Mouse (Mus musculus): ENCODE results near the gene Fbxo42. TPM values are rescaled to one million over a fixed set of nuclear protein-coding genes. Genes with fewer than 3 reads are reported as not detected.

Gene Fbxo42
- polyA plus RNA-seq, 1 experiment, result 10.9 TPM

DNA sequence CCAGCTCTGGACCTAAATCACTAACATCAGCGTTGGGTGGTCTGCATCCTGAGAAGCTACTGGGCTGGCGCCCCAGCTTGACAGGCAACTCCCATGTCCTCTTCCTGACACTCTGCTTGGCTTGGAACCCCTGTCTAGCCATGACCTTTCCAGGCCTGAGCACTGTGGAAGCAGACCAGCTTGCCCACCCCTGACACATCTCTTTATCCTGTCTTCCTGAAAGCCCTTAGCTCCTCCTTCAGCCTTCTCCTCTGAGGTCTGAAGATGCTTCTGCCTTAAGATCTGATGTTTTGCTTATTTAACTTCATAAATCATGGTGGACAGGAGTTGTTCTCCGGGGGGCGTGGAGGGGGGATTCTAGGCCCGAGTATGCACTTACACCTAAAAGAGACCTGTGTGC lies 95.9 kb downstream of the Fbxo42 start:
- WGBS, result 54% methylated on average over 5 of the region's 5 CpGs

DNA sequence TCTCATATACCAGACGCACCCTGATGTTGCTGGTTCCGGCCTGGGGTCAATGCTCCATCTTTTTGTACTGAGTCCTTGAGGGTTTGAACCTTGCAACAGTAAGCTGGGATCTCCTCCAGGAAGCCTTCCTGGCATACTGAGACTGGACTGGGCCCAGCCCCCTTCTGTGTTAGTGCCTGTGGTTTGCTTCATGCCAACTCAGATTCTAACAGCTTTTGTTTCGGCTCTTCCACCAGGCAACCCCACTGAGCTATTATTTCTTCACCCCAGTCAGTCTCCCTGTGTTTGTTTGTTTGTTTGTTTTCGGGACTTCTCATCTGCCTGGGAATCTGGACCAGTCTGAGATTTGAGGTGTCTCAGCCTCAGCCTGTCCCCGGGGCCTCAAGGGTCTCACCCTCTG lies 96.7 kb downstream of the Fbxo42 start:
- DNase-seq (ENCODE audit: low read depth, low spot score), result no peak
- WGBS, result 57% methylated on average over 5 of the region's 5 CpGs

More for the DNA sequence above, 95.9 kb downstream of the Fbxo42 start:
- DNase-seq (ENCODE audit: low read depth, low spot score), result no peak

DNA sequence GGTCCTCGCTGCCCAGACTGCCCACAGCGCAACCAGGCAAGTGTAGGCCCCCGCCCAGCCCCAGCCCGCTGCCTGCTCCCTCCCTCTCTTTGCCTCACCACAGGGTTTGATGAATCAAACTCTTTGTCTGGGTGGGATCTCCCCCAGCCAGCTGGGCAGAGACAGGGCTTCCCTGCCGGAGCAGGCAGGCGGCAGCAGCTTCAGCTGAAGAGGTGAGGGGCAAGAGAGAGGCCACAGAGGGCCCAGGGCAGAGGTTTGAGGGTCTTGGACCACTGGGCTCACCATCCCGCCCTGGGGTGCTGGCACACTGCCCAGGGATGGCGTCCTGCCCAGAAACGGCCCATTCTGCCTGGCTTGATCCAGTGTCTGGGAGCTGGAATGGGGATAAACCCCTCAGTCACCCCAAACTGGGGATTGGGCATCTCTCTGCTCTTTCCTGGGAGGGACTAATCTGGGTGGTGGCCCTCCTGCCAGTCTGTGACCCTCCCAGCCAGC lies 97.3 kb downstream of the Fbxo42 start:
- 30% methylated on average over 9 of the region's 9 CpGs for WGBS
- no peak for DNase-seq (ENCODE audit: low read depth, low spot score)

DNA sequence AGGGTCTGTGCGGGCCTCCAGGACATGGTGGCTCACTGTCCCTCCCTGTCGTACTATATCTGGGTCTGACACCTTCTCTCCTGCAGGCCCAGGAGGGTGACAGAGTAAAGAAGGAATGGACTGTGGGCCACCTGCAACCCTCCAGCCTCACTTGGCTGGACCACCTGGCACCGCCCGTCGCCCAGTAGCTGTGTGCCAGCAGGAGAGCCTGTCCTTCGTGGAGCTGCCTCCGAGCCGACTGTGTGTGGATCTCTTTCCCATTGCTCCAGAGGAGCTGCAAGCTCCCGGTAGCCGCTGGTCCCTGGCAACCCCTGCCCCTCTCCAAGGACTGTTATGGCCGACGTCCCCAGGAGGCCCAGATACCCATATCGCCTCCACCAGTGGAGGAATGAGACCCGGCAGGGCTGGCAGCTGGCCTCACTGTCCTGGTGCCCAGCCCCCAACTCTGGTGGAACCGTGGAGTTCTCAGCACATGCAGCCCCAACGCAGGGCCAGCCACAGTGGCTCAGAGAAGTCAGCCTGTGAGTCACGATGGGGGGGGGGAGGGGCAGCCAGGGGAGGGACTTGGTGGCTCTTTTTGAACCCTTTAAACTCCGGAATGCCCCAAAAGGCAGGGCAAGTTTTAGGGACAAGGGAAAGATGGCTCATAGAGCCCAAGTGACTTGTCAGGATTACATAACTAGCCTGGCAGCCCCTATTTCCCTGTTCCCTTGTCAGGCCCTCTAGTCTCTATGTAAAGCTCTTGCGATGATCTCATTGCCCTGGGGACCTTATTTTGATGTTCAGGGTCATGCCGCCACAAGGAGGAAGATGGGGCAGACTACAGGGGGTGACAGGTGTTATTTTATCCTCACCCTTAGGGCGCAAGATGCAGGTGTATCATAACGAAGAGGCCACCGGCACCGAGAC lies 98.6 kb downstream of the Fbxo42 start:
- DNase-seq (ENCODE audit: low read depth, low spot score), result no peak

DNA sequence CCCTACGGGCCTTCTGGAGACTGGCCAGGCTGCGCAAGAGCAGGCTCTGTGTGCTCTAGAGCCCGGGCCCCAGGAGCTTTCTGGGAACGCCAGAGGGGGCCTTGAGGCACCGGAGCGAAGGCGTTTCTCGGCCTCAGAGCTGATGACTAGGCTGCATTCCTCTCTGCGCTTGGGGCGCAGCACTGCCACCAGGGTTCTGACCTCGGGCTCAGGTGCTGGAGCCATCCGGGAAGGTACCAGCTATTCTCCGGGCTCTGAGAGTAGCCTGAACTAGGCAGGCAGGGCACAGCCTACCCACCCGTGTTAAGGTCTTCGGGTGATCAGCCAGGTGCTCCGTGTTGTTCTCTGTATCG lies 99.3 kb downstream of the Fbxo42 start:
- 68% methylated on average over 17 of the region's 17 CpGs for WGBS
- DNase-seq (ENCODE audit: low read depth, low spot score), result no peak

More for the DNA sequence above, 98.6 kb downstream of the Fbxo42 start:
- 69% methylated on average over 24 of the region's 24 CpGs for WGBS

GRCm38 (mm10) chr4:141247776-141248613 lies 100.3 kb downstream of the Fbxo42 start:
- WGBS, result 5% methylated on average over 60 of the region's 60 CpGs
- DNase-seq (ENCODE audit: low read depth, low spot score), result no peak

DNA sequence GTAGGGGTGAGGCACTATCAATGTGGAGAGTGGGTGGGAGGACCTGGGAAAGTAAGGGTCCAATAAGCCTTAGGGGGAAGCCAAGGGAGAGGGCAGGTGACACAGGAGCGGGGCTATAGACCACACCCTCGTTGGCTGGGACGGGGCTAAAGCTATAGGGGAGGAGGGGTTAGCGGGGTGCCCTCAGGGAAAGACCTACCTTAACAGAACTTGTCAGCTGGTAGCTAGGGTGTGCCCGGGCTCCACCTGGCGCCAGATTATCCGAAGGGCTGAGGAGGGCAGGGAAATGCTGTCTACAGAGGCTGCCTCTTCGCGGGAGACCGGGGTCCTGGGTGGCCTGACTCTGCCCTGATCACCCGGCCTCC lies 100.9 kb downstream of the Fbxo42 start:
- DNase-seq (ENCODE audit: low read depth, low spot score), result no peak

GRCm38 (mm10) chr4:141249383-141249782 lies 101.7 kb downstream of the Fbxo42 start:
- WGBS, result 88% methylated on average over 11 of the region's 11 CpGs
- no peak for DNase-seq (ENCODE audit: low read depth, low spot score)

More for the DNA sequence above, 100.9 kb downstream of the Fbxo42 start:
- 45% methylated on average over 11 of the region's 11 CpGs for WGBS

GRCm38 (mm10) chr4:141251071-141251470 lies 103.4 kb downstream of the Fbxo42 start:
- WGBS, result 91% methylated on average over 8 of the region's 8 CpGs
- DNase-seq (ENCODE audit: low read depth, low spot score), result no peak

DNA sequence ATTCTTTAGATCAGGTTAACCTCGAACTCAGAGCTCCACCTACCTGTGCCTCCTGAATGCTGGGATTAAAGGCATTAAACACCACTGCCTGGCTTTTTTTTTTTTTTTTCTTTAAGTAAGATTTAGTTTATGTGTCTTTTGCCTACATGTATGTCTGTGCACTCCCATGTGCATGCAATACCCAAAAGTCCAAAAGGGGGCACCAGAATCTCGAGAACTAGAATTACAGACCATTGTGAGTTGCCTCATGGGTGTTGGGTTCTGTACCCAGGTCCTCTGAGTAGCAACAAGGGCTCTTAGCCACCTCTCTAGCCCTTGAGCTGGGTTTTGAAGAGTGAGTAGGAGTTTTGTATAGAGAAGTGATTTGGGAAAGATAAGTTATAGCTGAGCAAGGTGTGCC lies 104.9 kb downstream of the Fbxo42 start:
- WGBS, result 65% methylated on average over 2 of the region's 2 CpGs

More for the DNA sequence above, 104.9 kb downstream of the Fbxo42 start:
- no peak for DNase-seq (ENCODE audit: low read depth, low spot score)

Other genes with a start within 250 kb of the Fbxo42 start
- gene Padi2, start 241.6 kb upstream of the Fbxo42 start, polyA plus RNA-seq (2012; rRNA removed), result 2.1 and 2.4 TPM in 2 replicates
- gene Sdhb, start 186.7 kb upstream of the Fbxo42 start, polyA plus RNA-seq (2012; rRNA removed), result 328 and 371 TPM in 2 replicates
- gene Atp13a2, start 161.0 kb upstream of the Fbxo42 start, polyA plus RNA-seq (2012; rRNA removed), result 31.7 and 40.0 TPM in 2 replicates
- gene Mfap2, start 137.5 kb upstream of the Fbxo42 start, polyA plus RNA-seq (2012; rRNA removed), result 10.4 and 10.6 TPM in 2 replicates
- 4.3 and 5.5 TPM in 2 replicates for gene Crocc, start 87.4 kb upstream of the Fbxo42 start, polyA plus RNA-seq (2012; rRNA removed)
- 60.9 and 72.4 TPM in 2 replicates for gene Necap2, start 69.6 kb upstream of the Fbxo42 start, polyA plus RNA-seq (2012; rRNA removed)
- not detected in 2 replicates for gene Spata21, start 59.6 kb upstream of the Fbxo42 start, polyA plus RNA-seq (2012; rRNA removed)
- 46.7 and 49.1 TPM in 2 replicates for gene Szrd1, start 8.1 kb upstream of the Fbxo42 start, polyA plus RNA-seq (2012; rRNA removed)
- 0.55 and 2.2 TPM in 2 replicates for gene Rsg1, start 66.0 kb downstream of the Fbxo42 start, polyA plus RNA-seq (2012; rRNA removed)
- gene Arhgef19, start 91.6 kb downstream of the Fbxo42 start, polyA plus RNA-seq (2012; rRNA removed), result 17.8 and 25.2 TPM in 2 replicates
- gene Epha2, start 153.3 kb downstream of the Fbxo42 start, polyA plus RNA-seq (2012; rRNA removed), result 22.6 and 46.0 TPM in 2 replicates
- 0.56 and 0.91 TPM in 2 replicates for gene Fam131c, start 220.3 kb downstream of the Fbxo42 start, polyA plus RNA-seq (2012; rRNA removed)